Mouse (Mus musculus): ENCODE data around the gene Hipk3. TPM values are rescaled to one million over a fixed set of nuclear protein-coding genes. Genes with fewer than 3 reads are reported as not detected.
A peak's percentile ranks its signal among the peaks of the same experiment; 100 is the strongest.

Hipk3 gene
- polyA plus RNA-seq, 1 experiment from 2014 or later: 8.0 TPM

- Histone ChIP-seq H3K9me3 (no peaks in the 10 kb centered on the region), H3K36me3 (replicated peaks) (no peaks in the 10 kb centered on the region), H3K4me3 (peak overlapping the region; percentile 87), H3K27ac (peak overlapping the region; percentile 99), H3K4me2 (peak overlapping the region; percentile 75), H3K27me3 (replicated peaks) (no peaks in the 10 kb centered on the region), H3K9ac (peak overlapping the region; percentile 97), H3K4me1 (peaks cover 18% of the 10 kb centered on the region)
- peak; percentile 80 for ATAC-seq (replicated peaks)
- under 1% methylated on average over 99 of the region's 99 CpGs for whole genome bisulfite sequencing
Measured at GRCm38 (mm10) chr2:104493021-104493950, 960 bp downstream of the Hipk3 start.

DNA sequence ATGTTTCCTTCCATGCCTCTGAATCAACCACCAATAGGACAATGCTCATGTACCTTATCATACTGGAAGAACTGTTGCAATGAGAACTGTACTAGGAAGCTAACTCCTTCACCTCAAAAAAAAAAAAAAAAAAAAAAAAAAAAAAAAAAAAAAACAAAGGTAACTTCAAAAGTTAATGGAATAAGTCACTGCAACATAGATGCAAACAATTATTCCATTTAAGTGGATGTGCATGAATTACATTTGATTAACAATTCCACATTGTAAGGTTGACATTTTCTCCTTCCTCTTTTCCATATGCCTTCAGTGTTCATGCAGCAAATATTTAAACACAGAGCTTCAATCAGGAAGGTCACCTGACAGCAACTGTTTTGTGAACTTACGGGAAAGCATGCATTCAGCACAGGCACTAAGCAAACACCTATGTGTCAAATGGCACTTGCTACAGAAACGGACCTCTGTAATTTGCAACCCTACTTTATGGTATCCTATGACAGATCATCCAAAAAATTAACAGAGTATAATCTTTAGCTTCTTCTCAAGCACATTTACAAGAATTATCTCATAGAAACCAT lies 2.9 kb downstream of the Hipk3 start:
- H3K4me3 ChIP-seq: no peak overlapping the region
- no peaks in the 10 kb centered on the region for H3K27me3 ChIP-seq (replicated peaks)
- peaks cover 18% of the 10 kb centered on the region for H3K4me1 ChIP-seq
- H3K36me3 ChIP-seq (replicated peaks): no peaks in the 10 kb centered on the region
- H3K27ac ChIP-seq: no peak overlapping the region
- no peak for ATAC-seq (replicated peaks)
- H3K9me3 ChIP-seq: no peaks in the 10 kb centered on the region
- H3K9ac ChIP-seq: no peak overlapping the region
- WGBS: 47% methylated on average over 2 of the region's 2 CpGs
- H3K4me2 ChIP-seq: peak overlapping the region; percentile 18; the same call in 1 of the 2 replicates

- Histone ChIP-seq H3K4me3 (no peak overlapping the region), H3K27me3 (replicated peaks) (no peaks in the 10 kb centered on the region), H3K4me2 (no peak overlapping the region), H3K36me3 (replicated peaks) (no peaks in the 10 kb centered on the region), H3K9me3 (no peaks in the 10 kb centered on the region), H3K9ac (no peak overlapping the region), H3K4me1 (peaks cover 18% of the 10 kb centered on the region), H3K27ac (no peak overlapping the region)
- WGBS: 55% methylated on average over 2 of the region's 2 CpGs
- no peak for ATAC-seq (replicated peaks)
Measured at GRCm38 (mm10) chr2:104490761-104491160, 3.5 kb downstream of the Hipk3 start.

DNA sequence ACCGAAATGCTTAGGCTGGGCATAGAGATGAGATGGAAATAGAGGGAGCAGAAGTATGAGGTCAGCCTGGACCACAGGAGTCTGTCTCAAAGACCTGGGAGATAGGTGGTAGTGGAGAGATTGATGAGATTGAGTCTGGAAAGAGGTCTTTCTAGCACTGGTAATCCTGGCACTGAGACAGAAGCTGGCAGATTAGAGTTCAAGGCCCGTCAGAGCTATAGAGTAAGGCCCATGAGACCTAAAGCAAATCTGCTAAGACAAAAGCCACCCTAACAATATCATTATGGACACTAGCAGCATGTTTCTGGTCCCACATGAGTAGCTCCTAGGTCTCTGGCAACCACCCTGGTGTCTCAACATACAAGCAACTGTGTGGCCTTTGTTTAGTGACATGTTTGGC lies 4.4 kb downstream of the Hipk3 start:
- H3K27me3 ChIP-seq (replicated peaks): no peaks in the 10 kb centered on the region
- H3K27ac ChIP-seq: no peak overlapping the region
- no peaks in the 10 kb centered on the region for H3K36me3 ChIP-seq (replicated peaks)
- H3K9ac ChIP-seq: no peak overlapping the region
- H3K4me1 ChIP-seq: peaks cover 13% of the 10 kb centered on the region
- 82% methylated on average over 2 of the region's 2 CpGs for WGBS
- no peak overlapping the region for H3K4me3 ChIP-seq
- no peak overlapping the region for H3K4me2 ChIP-seq
- no peak for ATAC-seq (replicated peaks)
- no peaks in the 10 kb centered on the region for H3K9me3 ChIP-seq

GRCm38 (mm10) chr2:104484438-104484837 lies 9.8 kb downstream of the Hipk3 start:
- Histone ChIP-seq H3K27me3 (replicated peaks) (no peaks in the 10 kb centered on the region), H3K9me3 (no peaks in the 10 kb centered on the region), H3K4me2 (no peak overlapping the region), H3K9ac (no peak overlapping the region), H3K36me3 (replicated peaks) (no peaks in the 10 kb centered on the region), H3K4me3 (no peak overlapping the region), H3K27ac (no peak overlapping the region), H3K4me1 (no peaks in the 10 kb centered on the region)
- ATAC-seq (replicated peaks): 0 out of 2 replicates have a peak, but pooled peaks have one; percentile 17
- 75% methylated on average over 5 of the region's 5 CpGs for WGBS

- no peak overlapping the region for H3K4me2 ChIP-seq
- no peak overlapping the region for H3K4me3 ChIP-seq
- no peak overlapping the region for H3K9ac ChIP-seq
- H3K27me3 ChIP-seq (replicated peaks): no peaks in the 10 kb centered on the region
- no peak for ATAC-seq (replicated peaks)
- no peaks in the 10 kb centered on the region for H3K9me3 ChIP-seq
- H3K36me3 ChIP-seq (replicated peaks): no peaks in the 10 kb centered on the region
- H3K27ac ChIP-seq: no peak overlapping the region
- no peaks in the 10 kb centered on the region for H3K4me1 ChIP-seq
Measured at GRCm38 (mm10) chr2:104482156-104482555, 12.1 kb downstream of the Hipk3 start.

- 93% methylated on average over 4 of the region's 4 CpGs for WGBS
- no peak for ATAC-seq (replicated peaks)
Measured at GRCm38 (mm10) chr2:104479054-104479453, 15.2 kb downstream of the Hipk3 start.

DNA sequence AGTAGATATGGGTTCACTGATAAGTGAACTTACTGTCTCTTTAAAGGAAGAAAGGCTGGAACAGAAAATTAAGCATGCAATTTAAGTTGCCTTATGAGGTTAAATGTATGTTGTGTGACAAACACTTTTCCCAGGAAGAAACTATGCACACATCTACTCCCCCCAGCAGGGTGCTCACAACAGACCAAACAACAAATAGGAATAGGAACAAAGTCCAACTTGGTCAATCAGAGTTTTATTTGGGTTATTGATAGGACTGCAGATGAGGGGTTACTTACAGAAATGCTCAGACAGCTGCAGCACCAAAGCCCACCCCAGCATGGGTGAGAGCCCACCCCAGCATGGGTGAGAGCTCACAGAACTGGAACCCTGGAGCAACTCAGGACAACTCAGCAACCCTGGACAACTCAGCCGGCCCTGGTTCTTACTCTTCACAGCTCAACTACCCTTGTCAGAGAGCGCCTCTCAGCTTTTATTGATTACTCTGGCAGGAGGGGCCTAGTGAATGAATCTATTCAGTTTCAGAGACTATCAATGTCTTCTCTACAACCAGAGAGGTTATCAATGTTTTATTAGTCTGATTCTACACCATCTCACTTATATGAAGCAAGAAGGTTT lies 16.7 kb downstream of the Hipk3 start:
- no peaks in the 10 kb centered on the region for H3K36me3 ChIP-seq (replicated peaks)
- WGBS: 72% methylated on average over 2 of the region's 2 CpGs

More at GRCm38 (mm10) chr2:104479054-104479453, 15.2 kb downstream of the Hipk3 start:
- Histone ChIP-seq H3K4me2 (no peak overlapping the region), H3K4me3 (no peak overlapping the region), H3K9me3 (no peaks in the 10 kb centered on the region), H3K27me3 (replicated peaks) (no peaks in the 10 kb centered on the region), H3K9ac (no peak overlapping the region), H3K27ac (no peak overlapping the region), H3K36me3 (replicated peaks) (no peaks in the 10 kb centered on the region), H3K4me1 (no peaks in the 10 kb centered on the region)

DNA sequence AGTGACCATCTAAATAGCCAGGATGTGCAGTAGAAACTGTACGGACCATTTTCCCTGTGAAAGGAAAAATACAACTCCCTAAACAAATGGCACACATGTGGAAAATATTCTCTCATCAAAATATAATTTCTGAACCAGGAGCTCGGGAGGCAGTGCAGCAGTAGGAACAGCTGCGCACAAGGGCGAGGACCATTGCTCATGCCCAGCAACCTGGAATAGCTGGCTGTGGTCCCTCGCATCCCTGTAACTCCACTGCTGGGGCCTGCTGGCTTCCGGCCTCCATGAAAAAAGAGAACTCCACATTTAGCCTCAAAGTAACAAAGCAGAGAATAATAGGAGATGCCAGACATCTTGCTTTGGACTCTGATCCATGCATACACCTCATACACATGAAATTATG lies 22.2 kb downstream of the Hipk3 start:
- Histone ChIP-seq H3K4me3 (no peak overlapping the region), H3K27me3 (replicated peaks) (no peaks in the 10 kb centered on the region), H3K9ac (no peak overlapping the region), H3K27ac (no peak overlapping the region), H3K4me1 (0 out of 2 replicates have a peak, but pooled peaks cover 2% of the 10 kb centered on the region), H3K9me3 (no peaks in the 10 kb centered on the region), H3K36me3 (replicated peaks) (0 out of 2 replicates have a peak, but pooled peaks cover 3% of the 10 kb centered on the region), H3K4me2 (no peak overlapping the region)
- ATAC-seq (replicated peaks): no peak
- 87% methylated on average over 6 of the region's 6 CpGs for WGBS

More for the DNA sequence above, 16.7 kb downstream of the Hipk3 start:
- ATAC-seq (replicated peaks): no peak
- Histone ChIP-seq H3K9ac (no peak overlapping the region), H3K27me3 (replicated peaks) (no peaks in the 10 kb centered on the region), H3K4me2 (no peak overlapping the region), H3K27ac (no peak overlapping the region), H3K4me3 (no peak overlapping the region), H3K4me1 (no peaks in the 10 kb centered on the region), H3K9me3 (no peaks in the 10 kb centered on the region)

- WGBS: 96% methylated on average over 16 of the region's 16 CpGs
- no peak for ATAC-seq (replicated peaks)
- no peak overlapping the region for H3K4me3 ChIP-seq
Measured at GRCm38 (mm10) chr2:104471161-104471560, 23.1 kb downstream of the Hipk3 start.

DNA sequence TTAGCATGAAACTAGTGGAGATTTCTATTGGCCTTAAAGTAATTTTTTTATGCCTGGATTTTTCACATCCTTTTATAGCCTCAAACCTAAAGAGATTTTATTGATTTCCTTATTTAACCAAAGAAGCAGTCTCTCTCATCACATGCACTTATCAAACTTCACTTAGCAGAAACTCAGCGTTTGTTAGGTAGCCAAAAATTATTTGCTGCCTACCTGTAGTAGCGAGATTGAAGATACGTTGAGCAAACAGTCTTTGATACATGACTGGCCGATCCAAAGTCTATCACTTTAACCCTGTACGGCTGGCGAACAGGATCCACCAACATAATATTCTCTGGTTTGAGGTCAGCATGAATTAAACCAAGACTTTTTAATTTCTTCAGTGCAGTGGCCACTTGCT lies 23.7 kb downstream of the Hipk3 start:
- no peaks in the 10 kb centered on the region for H3K9me3 ChIP-seq
- WGBS: 92% methylated on average over 6 of the region's 6 CpGs
- H3K4me2 ChIP-seq: no peak overlapping the region
- no peak for ATAC-seq (replicated peaks)
- no peak overlapping the region for H3K27ac ChIP-seq
- H3K4me3 ChIP-seq: no peak overlapping the region
- no peaks in the 10 kb centered on the region for H3K27me3 ChIP-seq (replicated peaks)
- 0 out of 2 replicates have a peak, but pooled peaks cover 3% of the 10 kb centered on the region for H3K36me3 ChIP-seq (replicated peaks)
- no peak overlapping the region for H3K9ac ChIP-seq
- H3K4me1 ChIP-seq: 0 out of 2 replicates have a peak, but pooled peaks cover 2% of the 10 kb centered on the region

More at GRCm38 (mm10) chr2:104471161-104471560, 23.1 kb downstream of the Hipk3 start:
- H3K4me2 ChIP-seq: no peak overlapping the region
- H3K9me3 ChIP-seq: no peaks in the 10 kb centered on the region
- 0 out of 2 replicates have a peak, but pooled peaks cover 3% of the 10 kb centered on the region for H3K36me3 ChIP-seq (replicated peaks)
- H3K27me3 ChIP-seq (replicated peaks): no peaks in the 10 kb centered on the region
- H3K27ac ChIP-seq: no peak overlapping the region
- H3K9ac ChIP-seq: no peak overlapping the region
- 0 out of 2 replicates have a peak, but pooled peaks cover 2% of the 10 kb centered on the region for H3K4me1 ChIP-seq

GRCm38 (mm10) chr2:104468419-104468818 lies 25.8 kb downstream of the Hipk3 start:
- H3K27me3 ChIP-seq (replicated peaks): no peaks in the 10 kb centered on the region
- H3K4me3 ChIP-seq: no peak overlapping the region
- no peak overlapping the region for H3K9ac ChIP-seq
- no peak overlapping the region for H3K27ac ChIP-seq
- 83% methylated on average over 5 of the region's 5 CpGs for WGBS
- H3K4me1 ChIP-seq: 0 out of 2 replicates have a peak, but pooled peaks cover 2% of the 10 kb centered on the region
- no peaks in the 10 kb centered on the region for H3K9me3 ChIP-seq
- H3K4me2 ChIP-seq: no peak overlapping the region
- no peak for ATAC-seq (replicated peaks)
- 0 out of 2 replicates have a peak, but pooled peaks cover 3% of the 10 kb centered on the region for H3K36me3 ChIP-seq (replicated peaks)

Measured in midbrain, embryonic 15.5 days (tissue).